Mouse (Mus musculus): ENCODE results near the gene Metap2. TPM values are rescaled to one million over a fixed set of nuclear protein-coding genes. Genes with fewer than 3 reads are reported as not detected.

Metap2 gene
- total and polyA plus RNA-seq, 2 experiments: 20.3 to 42.6 TPM

DNA sequence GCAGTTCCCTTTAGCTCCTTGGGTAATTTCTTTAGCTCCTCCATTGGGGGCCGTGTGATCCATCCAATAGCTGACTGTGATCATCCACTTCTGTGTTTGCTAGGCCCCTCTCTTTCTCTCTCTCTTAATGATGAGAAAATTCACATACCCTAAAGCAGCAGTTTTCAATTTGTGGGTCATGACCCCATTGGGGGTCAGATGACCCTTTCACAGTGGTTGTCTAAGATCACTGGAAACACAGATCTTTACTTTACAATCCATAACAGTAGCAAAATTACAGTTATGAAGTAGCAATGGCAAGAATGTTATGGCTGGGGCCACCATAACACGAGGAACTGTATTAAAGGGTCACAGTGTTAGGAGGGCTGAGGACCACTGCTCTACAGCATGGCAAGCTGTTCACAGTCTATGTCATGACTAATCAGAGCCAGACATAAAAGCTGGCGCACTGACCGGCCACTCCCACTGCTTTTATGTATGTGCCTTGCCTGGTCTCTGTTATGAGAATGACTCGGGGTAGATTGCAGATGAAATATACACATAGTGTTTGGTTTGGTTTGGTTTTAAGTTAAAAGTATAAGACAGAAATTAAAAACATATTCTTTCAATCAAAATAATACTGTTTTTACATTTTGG, 13.0 kb upstream of the Metap2 start:
- Histone ChIP-seq H3K9ac (ENCODE audit: low read depth, low read length) (no peak overlapping the region), H3K27ac (replicated peaks; ENCODE audit: insufficient read depth, low read depth, low read length) (no peak overlapping the region), H3K4me1 (ENCODE audit: control insufficient read depth, insufficient read depth, low read length) (no peaks in the 10 kb centered on the region), H3K36me3 (ENCODE audit: control insufficient read depth, insufficient read depth, low read length) (no peaks in the 10 kb centered on the region), H3K79me2 (ENCODE audit: control insufficient read depth, insufficient read depth, low read length) (no peaks in the 10 kb centered on the region), H3K27me3 (ENCODE audit: control insufficient read depth, insufficient read depth, low read length) (no peaks in the 10 kb centered on the region), H3K4me3 (ENCODE audit: insufficient read depth, low read depth, low read length) (no peak overlapping the region)
- WGBS: 91% methylated on average over 5 of the region's 5 CpGs
- DNase-seq (ENCODE audit: extremely low read depth, low read depth, low spot score): no peak
- no peak for TF ChIP-seq CTCF (IDR thresholded peaks at IDR 0.05; ENCODE audit: low read depth, low read length)
- TF ChIP-seq POLR2A (IDR thresholded peaks at IDR 0.05; ENCODE audit: extremely low read depth, insufficient read depth, low read length): no peak

DNA sequence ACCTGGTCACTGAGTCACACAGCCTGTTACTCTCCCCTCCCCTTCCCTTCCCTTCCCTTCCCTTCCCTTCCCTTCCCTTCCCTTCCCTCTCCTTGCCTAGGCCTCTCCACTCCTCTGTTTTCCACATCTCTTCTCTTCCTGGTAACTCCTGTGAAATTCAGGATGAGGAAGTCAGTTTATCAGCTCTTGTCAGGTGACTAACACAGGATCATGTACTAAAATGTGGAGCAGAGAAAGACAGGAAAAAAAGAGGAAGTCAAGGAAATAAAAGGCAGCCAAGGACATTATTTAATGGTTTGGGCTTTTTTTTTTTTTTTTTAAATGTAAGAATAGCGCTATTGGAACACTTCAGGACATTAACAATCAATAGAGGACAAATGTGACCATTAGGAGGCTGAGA, 12.1 kb upstream of the Metap2 start:
- Histone ChIP-seq H3K9ac (ENCODE audit: low read depth, low read length) (no peak overlapping the region), H3K36me3 (ENCODE audit: control insufficient read depth, insufficient read depth, low read length) (no peaks in the 10 kb centered on the region), H3K4me3 (ENCODE audit: insufficient read depth, low read depth, low read length) (no peak overlapping the region), H3K27me3 (ENCODE audit: control insufficient read depth, insufficient read depth, low read length) (no peaks in the 10 kb centered on the region), H3K79me2 (ENCODE audit: control insufficient read depth, insufficient read depth, low read length) (no peaks in the 10 kb centered on the region), H3K27ac (replicated peaks; ENCODE audit: insufficient read depth, low read depth, low read length) (no peak overlapping the region), H3K4me1 (ENCODE audit: control insufficient read depth, insufficient read depth, low read length) (no peaks in the 10 kb centered on the region)
- DNase-seq (ENCODE audit: extremely low read depth, low read depth, low spot score): no peak
- no peak for TF ChIP-seq CTCF (IDR thresholded peaks at IDR 0.05; ENCODE audit: low read depth, low read length)
- 92% methylated on average over 1 of the region's 1 CpGs for WGBS

DNA sequence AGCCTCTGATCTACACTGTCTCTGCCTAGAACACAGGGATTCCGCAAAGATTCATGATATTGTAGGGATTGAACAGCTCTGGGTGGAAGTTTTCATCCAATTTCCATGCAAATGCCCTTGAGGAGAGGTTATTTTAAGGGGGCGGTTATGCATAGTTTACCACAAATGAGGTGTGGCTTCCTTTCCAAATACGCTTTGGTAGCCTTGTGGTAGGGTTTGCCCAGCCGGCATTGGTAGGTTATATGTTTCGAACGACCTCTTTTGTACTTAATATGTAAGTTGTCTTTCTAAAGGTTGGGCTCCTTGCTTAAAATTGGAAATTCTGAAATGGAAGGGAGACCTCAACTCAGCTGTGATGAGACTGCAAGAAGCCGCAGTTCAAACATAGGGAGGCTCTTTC, 11.6 kb upstream of the Metap2 start:
- 94% methylated on average over 7 of the region's 7 CpGs for WGBS
- Histone ChIP-seq H3K4me1 (ENCODE audit: control insufficient read depth, insufficient read depth, low read length) (no peaks in the 10 kb centered on the region), H3K79me2 (ENCODE audit: control insufficient read depth, insufficient read depth, low read length) (no peaks in the 10 kb centered on the region), H3K36me3 (ENCODE audit: control insufficient read depth, insufficient read depth, low read length) (no peaks in the 10 kb centered on the region), H3K4me3 (ENCODE audit: insufficient read depth, low read depth, low read length) (no peak overlapping the region), H3K27me3 (ENCODE audit: control insufficient read depth, insufficient read depth, low read length) (no peaks in the 10 kb centered on the region), H3K27ac (replicated peaks; ENCODE audit: insufficient read depth, low read depth, low read length) (no peak overlapping the region), H3K9ac (ENCODE audit: low read depth, low read length) (no peak overlapping the region)
- DNase-seq (ENCODE audit: extremely low read depth, low read depth, low spot score): no peak
- no peak for TF ChIP-seq POLR2A (IDR thresholded peaks at IDR 0.05; ENCODE audit: extremely low read depth, insufficient read depth, low read length)
- TF ChIP-seq CTCF (IDR thresholded peaks at IDR 0.05; ENCODE audit: low read depth, low read length): no peak

DNA sequence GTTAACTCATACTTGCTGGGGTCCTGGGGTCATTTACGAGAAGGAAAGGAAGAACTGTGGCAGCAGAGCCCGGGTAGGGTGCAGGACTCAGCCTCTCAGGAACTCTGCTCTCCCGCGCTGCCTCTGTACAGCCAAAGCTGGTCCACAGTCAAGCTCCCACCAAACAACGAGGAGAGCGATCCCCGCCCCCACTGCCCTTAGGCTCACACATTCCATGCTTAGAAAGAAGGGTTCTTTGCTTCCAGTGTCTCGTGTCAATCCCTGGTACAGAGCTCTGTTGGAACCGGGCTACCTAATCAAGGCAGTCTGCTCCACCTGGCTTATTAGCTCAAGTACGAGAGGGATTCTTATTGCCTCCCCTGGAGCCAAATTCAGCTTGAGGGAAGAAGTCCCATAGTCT, 10.5 kb upstream of the Metap2 start:
- TF ChIP-seq POLR2A (IDR thresholded peaks at IDR 0.05; ENCODE audit: extremely low read depth, insufficient read depth, low read length) (no peak), CTCF (IDR thresholded peaks at IDR 0.05; ENCODE audit: low read depth, low read length) (no peak)
- no peaks in the 10 kb centered on the region for H3K79me2 ChIP-seq (ENCODE audit: control insufficient read depth, insufficient read depth, low read length)
- H3K27me3 ChIP-seq (ENCODE audit: control insufficient read depth, insufficient read depth, low read length): no peaks in the 10 kb centered on the region
- no peak overlapping the region for H3K9ac ChIP-seq (ENCODE audit: low read depth, low read length)
- 72% methylated on average over 10 of the region's 10 CpGs for WGBS
- no peak overlapping the region for H3K4me3 ChIP-seq (ENCODE audit: insufficient read depth, low read depth, low read length)
- H3K36me3 ChIP-seq (ENCODE audit: control insufficient read depth, insufficient read depth, low read length): no peaks in the 10 kb centered on the region
- H3K27ac ChIP-seq (replicated peaks; ENCODE audit: insufficient read depth, low read depth, low read length): no peak overlapping the region
- no peak for DNase-seq (ENCODE audit: extremely low read depth, low read depth, low spot score)
- H3K4me1 ChIP-seq (ENCODE audit: control insufficient read depth, insufficient read depth, low read length): no peaks in the 10 kb centered on the region

DNA sequence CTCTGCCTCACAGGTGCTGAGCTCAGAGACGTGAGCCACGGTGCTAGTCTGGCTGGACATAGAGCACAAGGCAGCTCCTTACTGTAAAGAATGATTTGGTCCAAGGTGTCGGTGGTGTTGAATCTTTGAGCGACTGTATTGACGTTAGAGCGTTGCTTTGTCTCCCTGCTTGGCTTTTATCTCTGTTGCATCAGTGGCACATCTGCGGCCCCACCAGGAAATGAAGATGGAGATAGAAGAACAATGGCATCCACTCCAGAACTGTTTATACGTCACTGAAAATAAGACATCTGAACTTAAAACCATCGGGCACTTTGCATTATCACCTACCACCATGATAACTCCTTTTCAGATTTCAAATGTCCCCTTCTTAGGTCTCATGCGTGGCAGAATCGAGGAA, 3.0 kb upstream of the Metap2 start:
- Histone ChIP-seq H3K36me3 (ENCODE audit: control insufficient read depth, insufficient read depth, low read length) (no peaks in the 10 kb centered on the region), H3K4me1 (ENCODE audit: control insufficient read depth, insufficient read depth, low read length) (peaks cover 2% of the 10 kb centered on the region), H3K4me3 (ENCODE audit: insufficient read depth, low read depth, low read length) (no peak overlapping the region), H3K9ac (ENCODE audit: low read depth, low read length) (no peak overlapping the region), H3K27me3 (ENCODE audit: control insufficient read depth, insufficient read depth, low read length) (no peaks in the 10 kb centered on the region), H3K79me2 (ENCODE audit: control insufficient read depth, insufficient read depth, low read length) (no peaks in the 10 kb centered on the region), H3K27ac (replicated peaks; ENCODE audit: insufficient read depth, low read depth, low read length) (no peak overlapping the region)
- 77% methylated on average over 11 of the region's 11 CpGs for WGBS
- TF ChIP-seq POLR2A (IDR thresholded peaks at IDR 0.05; ENCODE audit: extremely low read depth, insufficient read depth, low read length): no peak
- TF ChIP-seq CTCF (IDR thresholded peaks at IDR 0.05; ENCODE audit: low read depth, low read length): no peak
- DNase-seq (ENCODE audit: extremely low read depth, low read depth, low spot score): no peak

DNA sequence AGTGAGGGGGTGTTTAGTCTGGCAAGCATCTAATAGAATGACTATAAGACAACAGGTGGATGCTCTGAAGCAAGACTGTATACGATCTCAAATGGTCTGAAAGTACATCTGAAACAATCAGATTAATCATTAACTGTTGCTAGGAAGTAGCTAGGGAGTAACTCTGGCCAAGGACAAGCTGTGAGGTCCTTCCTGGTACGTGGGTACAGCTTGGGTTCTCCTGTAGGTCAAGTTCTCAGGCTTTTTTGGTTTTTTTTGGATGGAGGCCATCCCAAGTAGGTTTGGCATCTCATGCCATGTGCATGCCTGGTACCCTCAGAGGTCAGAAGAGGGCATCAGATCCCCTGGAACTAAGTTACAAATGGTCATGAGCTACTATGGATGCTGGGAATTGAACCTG, 2.4 kb upstream of the Metap2 start:
- Histone ChIP-seq H3K27ac (replicated peaks; ENCODE audit: insufficient read depth, low read depth, low read length) (no peak overlapping the region), H3K9ac (ENCODE audit: low read depth, low read length) (no peak overlapping the region), H3K4me3 (ENCODE audit: insufficient read depth, low read depth, low read length) (no peak overlapping the region), H3K36me3 (ENCODE audit: control insufficient read depth, insufficient read depth, low read length) (no peaks in the 10 kb centered on the region), H3K79me2 (ENCODE audit: control insufficient read depth, insufficient read depth, low read length) (no peaks in the 10 kb centered on the region), H3K27me3 (ENCODE audit: control insufficient read depth, insufficient read depth, low read length) (no peaks in the 10 kb centered on the region), H3K4me1 (ENCODE audit: control insufficient read depth, insufficient read depth, low read length) (peaks cover 2% of the 10 kb centered on the region)
- WGBS: 18% methylated on average over 2 of the region's 2 CpGs
- TF ChIP-seq CTCF (IDR thresholded peaks at IDR 0.05; ENCODE audit: low read depth, low read length): no peak
- no peak for TF ChIP-seq POLR2A (IDR thresholded peaks at IDR 0.05; ENCODE audit: extremely low read depth, insufficient read depth, low read length)
- DNase-seq (ENCODE audit: extremely low read depth, low read depth, low spot score): peak; percentile 75
